Mouse (Mus musculus) ES-Bruce4 (cell line): ENCODE measurements around the gene Cd36.

Experiments
- CTCF ChIP-seq: IDR thresholded peaks from one replicate; pipeline ENCODE4 v1.8.1; 2011; ENCODE audit warnings: low read depth, low read length
- EP300 ChIP-seq: IDR thresholded peaks from 2 replicates; pipeline ENCODE4 v1.6.1; 2011; ENCODE audit warnings: low read depth, low read length; ENCODE audit not compliant: insufficient read depth
- POLR2A ChIP-seq: IDR thresholded peaks from one replicate; pipeline ENCODE4 v1.8.1; 2011; ENCODE audit warnings: low read length; ENCODE audit not compliant: insufficient read depth

DNA sequence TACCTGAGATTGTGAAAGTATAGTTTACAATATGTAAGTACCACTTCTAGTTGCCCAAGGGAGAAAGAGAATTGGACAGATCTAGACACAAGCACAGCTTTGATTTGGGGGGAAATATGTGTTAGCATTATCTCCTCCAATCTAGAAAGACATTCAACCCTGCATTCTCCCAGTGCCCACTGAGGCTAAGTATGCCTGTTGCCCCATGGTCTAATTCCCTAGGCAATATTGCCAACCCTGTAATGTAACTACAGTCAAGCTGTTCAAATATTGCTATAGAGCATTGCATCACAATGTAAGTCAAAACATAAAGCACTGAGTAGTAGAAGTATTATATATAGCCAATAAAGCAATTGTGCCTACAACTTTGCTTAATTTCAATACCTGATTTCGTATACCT is 40.3 kb downstream of the Cd36 start:
- no peak for TF ChIP-seq POLR2A
- no peak for TF ChIP-seq CTCF
- no peak for TF ChIP-seq EP300
